Mouse (Mus musculus) embryonic fibroblast, embryonic 13.5 days (primary cell): ENCODE results near the gene Erbb2.

Experiments
- CTCF ChIP-seq: IDR thresholded peaks from 2 replicates; pipeline ENCODE4 v1.5.1; 2011; ENCODE audit warnings: mild to moderate bottlenecking, control low read depth, low read length, moderate library complexity, borderline replicate concordance; ENCODE audit not compliant: insufficient read depth
- POLR2A ChIP-seq: IDR thresholded peaks from 2 replicates; pipeline ENCODE4 v1.6.1; 2011; ENCODE audit warnings: low read depth, mild to moderate bottlenecking, control low read depth, low read length, moderate library complexity

DNA sequence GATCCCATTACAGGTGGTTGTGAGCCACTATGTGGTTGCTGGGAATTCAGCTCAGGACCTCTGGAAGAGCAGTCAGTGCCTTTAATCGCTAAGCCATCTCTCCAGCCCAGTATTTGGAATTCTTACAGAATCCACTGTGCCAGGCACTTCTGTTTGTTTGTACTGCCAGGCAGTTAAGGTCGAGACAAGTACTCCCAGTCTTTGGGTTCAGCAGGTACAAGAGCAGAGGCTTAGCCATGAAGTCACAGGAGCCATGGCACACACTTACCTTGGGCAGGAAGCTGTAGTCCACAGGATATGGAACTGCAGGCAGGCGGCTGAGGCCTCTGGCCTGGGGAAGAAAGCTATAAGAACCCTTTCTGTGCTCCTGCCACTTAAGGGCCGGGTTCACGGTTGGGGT lies 48.5 kb upstream of the Erbb2 start:
- no peak for TF ChIP-seq CTCF
- no peak for TF ChIP-seq POLR2A
